Mouse (Mus musculus) thymus, adult 2 months (tissue): Measurements from ENCODE around the gene Slc6a8.

Experiments
- CTCF ChIP-seq: fragments of 200-500 bp; IDR thresholded peaks from 2 replicates; pipeline ENCODE4 v1.5.1; 2012; ENCODE audit warnings: mild to moderate bottlenecking, control low read depth, low read length, moderate library complexity, borderline replicate concordance; ENCODE audit not compliant: control insufficient read depth, poor library complexity, insufficient read depth; ENCODE audit errors: extremely low read depth
- POLR2A ChIP-seq: fragments of 200-500 bp; IDR thresholded peaks from 2 replicates; pipeline ENCODE4 v1.6.1; 2012; ENCODE audit warnings: mild to moderate bottlenecking, low read length, control low read depth, moderate library complexity; ENCODE audit not compliant: control insufficient read depth, poor library complexity, insufficient read depth; ENCODE audit errors: extremely low read depth

- TF ChIP-seq CTCF (no peak), POLR2A (no peak)
Measured at GRCm38 (mm10) chrX:73673968-73674661, 1.2 kb downstream of the Slc6a8 start.
